Mouse (Mus musculus): ENCODE measurements around the gene Ccdc86.

Gene Ccdc86

DNA sequence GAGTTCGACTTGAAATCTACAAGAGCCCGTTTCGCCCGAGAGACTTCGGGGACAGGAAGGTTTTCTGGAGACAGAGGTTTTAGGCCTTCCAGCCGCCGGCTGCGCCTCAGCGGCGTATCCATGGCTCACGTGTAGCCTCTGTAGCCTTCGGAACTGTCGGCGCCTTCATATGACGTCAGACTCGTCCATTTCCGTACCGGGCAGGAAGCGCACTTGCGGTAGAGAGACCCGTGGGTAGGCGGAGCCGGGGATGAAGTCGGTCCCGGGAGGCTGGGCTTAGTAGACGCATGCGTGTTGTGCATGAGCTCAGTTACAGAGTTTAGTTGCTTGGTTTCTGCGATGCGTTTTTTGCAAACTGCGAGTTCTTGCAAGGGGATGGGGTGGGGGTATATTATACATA is at the start of gene Ccdc86:
Ccdc86 (minus strand) TSS at position 155 of the 400 bp plus-strand sequence.
- Histone ChIP-seq H3K36me3 (ENCODE audit: control insufficient read depth, insufficient read depth, low read length, poor library complexity, severe bottlenecking) (no peaks in the 10 kb centered on the region; the same call in 1 of the 2 replicates), H3K27me3 (ENCODE audit: control insufficient read depth, insufficient read depth, low read length, poor library complexity, severe bottlenecking) (no peaks in the 10 kb centered on the region)
- peak; percentile 99 for DNase-seq (ENCODE audit: low read depth, low spot score)

DNA sequence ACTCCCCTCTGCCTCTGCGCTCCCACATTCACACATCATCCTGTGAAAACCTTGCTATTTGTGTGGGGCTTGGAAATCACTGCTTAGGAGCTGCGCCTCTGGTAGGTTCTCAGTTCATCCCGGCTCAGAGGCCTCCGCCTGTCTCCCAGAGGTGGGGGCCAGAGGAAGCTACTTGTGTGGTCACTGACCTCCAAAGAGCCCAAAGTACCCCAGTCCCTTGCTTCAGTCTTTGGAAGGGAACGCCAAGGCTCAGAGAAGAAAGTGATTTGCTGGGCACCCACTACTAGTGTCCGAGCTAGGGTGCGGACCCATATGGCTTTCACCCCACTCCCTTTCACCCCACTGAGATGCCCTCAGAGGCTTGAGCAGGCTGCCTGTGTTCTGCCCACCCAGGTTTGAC is 44.1 kb upstream of the Ccdc86 start, which contains the start of gene Ms4a15:
Ms4a15 (minus strand) TSS at position 101 of the 400 bp plus-strand sequence.
- no peaks in the 10 kb centered on the region for H3K36me3 ChIP-seq (ENCODE audit: control insufficient read depth, insufficient read depth, low read length, poor library complexity, severe bottlenecking)
- H3K27me3 ChIP-seq (ENCODE audit: control insufficient read depth, insufficient read depth, low read length, poor library complexity, severe bottlenecking) = no peaks in the 10 kb centered on the region; the same call in 1 of the 2 replicates
- no peak for DNase-seq (ENCODE audit: low read depth, low spot score)

DNA sequence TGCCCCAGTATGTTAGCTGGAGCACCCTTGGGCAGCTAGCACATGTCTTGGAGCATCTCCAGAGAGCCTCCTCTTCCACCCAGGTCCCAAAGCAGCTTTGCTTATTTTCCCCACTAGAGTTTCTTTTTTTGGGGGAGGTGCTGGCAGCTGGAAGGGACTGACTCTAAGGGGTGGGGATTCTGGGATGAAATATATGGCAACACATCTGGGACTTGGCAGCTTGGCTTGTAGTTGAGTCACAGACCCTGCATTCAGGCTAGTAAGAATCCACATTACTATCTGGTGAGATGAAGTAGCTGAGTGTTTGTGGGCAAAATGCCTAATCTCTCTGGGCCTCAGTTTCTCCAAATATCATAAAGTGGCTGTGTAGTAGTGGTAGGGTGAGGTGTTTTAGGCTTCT is 42.8 kb upstream of the Ccdc86 start:
- Histone ChIP-seq H3K27me3 (ENCODE audit: control insufficient read depth, insufficient read depth, low read length, poor library complexity, severe bottlenecking) (no peaks in the 10 kb centered on the region; the same call in 1 of the 2 replicates), H3K36me3 (ENCODE audit: control insufficient read depth, insufficient read depth, low read length, poor library complexity, severe bottlenecking) (no peaks in the 10 kb centered on the region)
- DNase-seq (ENCODE audit: low read depth, low spot score) = no peak

DNA sequence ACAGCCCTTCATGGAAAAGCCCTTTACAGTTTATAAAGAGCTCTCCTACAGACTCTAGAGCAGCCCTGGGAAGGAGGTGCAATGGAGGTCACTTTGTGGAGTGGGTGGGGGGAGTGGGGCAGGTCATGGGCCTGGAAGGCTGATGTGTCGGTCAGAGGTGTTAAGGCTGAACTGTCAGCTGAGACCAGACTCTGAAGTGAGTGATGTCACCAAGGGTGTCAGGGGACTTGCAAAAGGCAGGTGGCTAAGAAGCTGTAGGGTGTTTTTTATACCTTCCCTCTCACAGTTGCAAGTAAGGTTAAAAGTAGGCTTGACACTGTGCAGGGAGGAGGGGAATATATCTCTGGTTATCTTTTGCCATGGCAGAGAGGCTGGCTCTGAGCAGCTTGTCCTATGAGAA is 41.7 kb upstream of the Ccdc86 start:
- H3K36me3 ChIP-seq (ENCODE audit: control insufficient read depth, insufficient read depth, low read length, poor library complexity, severe bottlenecking) = no peaks in the 10 kb centered on the region
- H3K27me3 ChIP-seq (ENCODE audit: control insufficient read depth, insufficient read depth, low read length, poor library complexity, severe bottlenecking) = no peaks in the 10 kb centered on the region; the same call in 1 of the 2 replicates
- no peak for DNase-seq (ENCODE audit: low read depth, low spot score)

DNA sequence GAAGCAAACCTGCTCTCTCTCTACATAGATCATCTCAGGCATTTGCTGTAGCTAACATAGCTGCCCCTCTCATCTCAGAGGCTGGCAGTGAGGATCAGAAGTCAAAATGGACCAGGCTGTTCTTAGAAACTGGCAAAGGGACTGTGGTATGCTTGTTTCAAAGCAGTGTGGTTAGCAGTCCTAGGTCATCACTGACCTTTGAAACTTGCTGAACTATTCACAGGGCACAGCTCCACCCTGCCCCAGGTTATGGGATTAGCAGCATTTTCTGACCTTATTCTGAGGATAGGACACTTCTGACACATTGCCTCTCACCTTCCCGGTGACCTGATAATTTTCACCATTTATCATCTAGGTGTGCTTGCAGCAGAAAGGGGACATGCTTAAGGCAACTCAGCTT is 39.5 kb upstream of the Ccdc86 start:
- Histone ChIP-seq H3K27me3 (ENCODE audit: control insufficient read depth, insufficient read depth, low read length, poor library complexity, severe bottlenecking) (no peaks in the 10 kb centered on the region; the same call in 1 of the 2 replicates), H3K36me3 (ENCODE audit: control insufficient read depth, insufficient read depth, low read length, poor library complexity, severe bottlenecking) (no peaks in the 10 kb centered on the region; the same call in 1 of the 2 replicates)
- DNase-seq (ENCODE audit: low read depth, low spot score) = no peak

DNA sequence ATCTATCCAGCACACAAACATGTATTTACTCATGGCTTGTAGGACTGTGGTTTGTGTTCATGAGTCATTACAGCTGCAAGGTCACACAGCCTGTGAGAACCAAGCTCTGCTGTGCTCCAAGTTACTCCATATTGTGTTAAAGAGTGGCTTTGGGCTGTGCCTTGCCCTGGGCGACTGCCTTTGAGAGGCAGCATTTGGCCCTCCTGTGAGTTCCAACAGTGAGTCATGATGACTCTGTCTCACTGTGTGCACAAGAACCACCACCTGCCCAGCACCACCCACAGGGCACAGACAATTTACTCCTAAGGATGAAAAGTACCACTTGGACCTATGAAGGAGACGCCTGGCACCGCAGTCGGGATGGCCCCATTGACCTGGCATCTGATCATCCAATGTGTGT is 36.8 kb upstream of the Ccdc86 start:
- no peak for DNase-seq (ENCODE audit: low read depth, low spot score)
- Histone ChIP-seq H3K36me3 (ENCODE audit: control insufficient read depth, insufficient read depth, low read length, poor library complexity, severe bottlenecking) (no peaks in the 10 kb centered on the region; the same call in 1 of the 2 replicates), H3K27me3 (ENCODE audit: control insufficient read depth, insufficient read depth, low read length, poor library complexity, severe bottlenecking) (no peaks in the 10 kb centered on the region)

DNA sequence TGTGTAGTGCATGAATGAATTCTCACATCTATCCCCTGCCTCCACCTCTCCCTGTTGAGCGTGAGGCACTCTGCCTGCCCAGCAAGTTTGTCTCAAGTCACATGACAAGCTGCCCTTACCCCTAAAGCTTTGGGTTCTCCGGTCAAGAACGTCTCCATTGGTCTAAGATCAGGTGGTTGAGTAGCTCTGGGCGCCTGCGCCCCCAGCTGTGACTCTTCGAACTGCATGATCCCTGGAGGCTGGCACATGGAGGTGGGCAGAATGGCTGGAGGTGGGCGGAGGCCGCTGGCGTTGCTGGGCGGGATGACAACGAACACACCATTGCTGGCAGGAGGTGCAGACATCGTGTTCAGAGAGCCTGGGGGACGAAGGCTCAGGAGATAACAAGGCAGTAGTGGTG is 35.5 kb upstream of the Ccdc86 start:
- no peak for DNase-seq (ENCODE audit: low read depth, low spot score)
- Histone ChIP-seq H3K27me3 (ENCODE audit: control insufficient read depth, insufficient read depth, low read length, poor library complexity, severe bottlenecking) (no peaks in the 10 kb centered on the region), H3K36me3 (ENCODE audit: control insufficient read depth, insufficient read depth, low read length, poor library complexity, severe bottlenecking) (no peaks in the 10 kb centered on the region; the same call in 1 of the 2 replicates)

DNA sequence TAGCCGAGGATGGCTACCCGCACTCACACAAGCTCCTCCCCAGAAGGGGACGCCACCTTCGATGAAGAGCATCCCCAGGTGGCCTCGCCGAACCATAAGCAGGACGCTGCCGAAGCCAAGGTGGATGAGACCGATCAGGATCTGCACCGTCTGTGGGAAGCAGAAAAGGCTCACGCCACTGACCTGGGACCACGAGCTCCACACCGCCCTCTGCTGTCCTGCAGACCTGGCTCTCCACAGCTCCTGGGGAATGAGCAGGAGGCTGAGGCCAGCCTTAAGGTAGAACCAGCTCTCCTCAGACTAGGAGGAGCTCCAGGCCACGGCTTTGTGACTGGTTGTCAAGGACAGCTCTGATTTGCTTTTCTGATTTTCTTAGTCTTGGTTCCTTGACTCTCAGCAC is 34.1 kb upstream of the Ccdc86 start:
- peak; percentile 49 for DNase-seq (ENCODE audit: low read depth, low spot score)
- no peaks in the 10 kb centered on the region for H3K27me3 ChIP-seq (ENCODE audit: control insufficient read depth, insufficient read depth, low read length, poor library complexity, severe bottlenecking)

DNA sequence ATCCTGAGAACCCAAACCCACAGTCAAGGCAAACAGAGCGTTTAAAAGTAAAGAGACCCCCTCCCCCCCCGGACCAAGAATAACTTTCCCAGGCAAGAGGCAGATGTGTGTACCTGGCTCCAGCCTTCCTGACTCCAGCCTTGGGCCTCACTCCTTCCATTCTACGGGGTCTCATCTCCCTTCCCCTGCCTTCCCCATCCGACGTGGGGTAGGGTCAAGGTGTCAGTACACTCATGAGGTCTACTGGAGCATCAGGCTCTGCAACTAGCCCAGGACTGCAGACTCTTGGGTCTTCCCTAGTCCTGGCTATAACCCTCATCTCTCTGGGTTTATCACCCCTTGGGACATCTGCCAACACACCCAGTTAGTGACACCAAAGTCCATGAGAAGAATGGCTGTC is 31.1 kb upstream of the Ccdc86 start:
- no peaks in the 10 kb centered on the region for H3K27me3 ChIP-seq (ENCODE audit: control insufficient read depth, insufficient read depth, low read length, poor library complexity, severe bottlenecking)
- DNase-seq (ENCODE audit: low read depth, low spot score) = no peak
- H3K36me3 ChIP-seq (ENCODE audit: control insufficient read depth, insufficient read depth, low read length, poor library complexity, severe bottlenecking) = no peaks in the 10 kb centered on the region

More for the DNA sequence above, 34.1 kb upstream of the Ccdc86 start:
- no peaks in the 10 kb centered on the region; the same call in 1 of the 2 replicates for H3K36me3 ChIP-seq (ENCODE audit: control insufficient read depth, insufficient read depth, low read length, poor library complexity, severe bottlenecking)

DNA sequence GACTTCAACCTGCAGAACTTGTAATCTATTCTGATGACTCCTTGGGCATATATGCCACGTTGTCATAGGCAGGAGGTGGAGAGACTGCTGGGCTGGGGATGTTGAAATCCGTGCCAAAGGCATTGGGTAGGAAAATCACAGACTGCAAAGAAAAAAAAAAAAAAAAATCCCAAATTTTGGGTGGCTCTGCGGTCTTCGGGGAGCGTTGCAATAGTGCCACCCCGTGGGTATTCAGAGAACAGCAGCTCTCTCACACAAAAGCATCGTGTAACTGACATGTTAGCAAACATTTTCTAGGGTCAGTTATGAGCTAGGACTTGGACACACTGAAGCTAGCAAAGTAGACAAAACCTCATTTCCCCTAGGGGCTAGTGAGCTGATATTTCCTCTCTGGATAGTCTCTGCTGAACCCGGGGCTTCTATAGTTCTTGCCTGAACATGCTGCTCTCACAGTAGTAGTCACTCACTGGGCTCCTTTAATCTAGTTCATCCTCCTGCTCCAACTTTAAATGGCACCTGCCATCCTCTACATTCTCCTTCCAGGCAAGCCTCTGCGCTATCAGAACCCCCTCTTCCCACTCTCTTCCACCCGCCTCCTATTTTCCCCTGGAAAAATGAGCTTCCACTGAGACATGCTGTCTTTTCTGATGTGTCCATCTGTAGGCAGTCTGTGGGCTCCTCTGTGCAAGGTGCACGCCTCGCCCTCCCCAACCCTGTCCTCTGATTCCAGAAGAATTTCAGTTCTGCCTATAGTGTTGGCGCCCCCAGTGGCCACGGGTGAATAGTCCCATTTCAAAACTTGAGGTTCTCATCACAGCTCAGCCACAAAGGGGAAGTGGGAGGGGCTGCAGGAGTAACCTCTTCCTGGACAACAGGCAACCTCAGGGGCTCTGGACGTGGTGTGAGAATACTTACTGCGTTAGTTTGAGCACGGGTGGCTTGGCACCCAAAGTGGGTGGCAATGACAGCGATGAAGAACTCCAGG is 30.4 kb upstream of the Ccdc86 start:
- no peaks in the 10 kb centered on the region for H3K27me3 ChIP-seq (ENCODE audit: control insufficient read depth, insufficient read depth, low read length, poor library complexity, severe bottlenecking)
- no peaks in the 10 kb centered on the region for H3K36me3 ChIP-seq (ENCODE audit: control insufficient read depth, insufficient read depth, low read length, poor library complexity, severe bottlenecking)
- peak; percentile 92 for DNase-seq (ENCODE audit: low read depth, low spot score)

DNA sequence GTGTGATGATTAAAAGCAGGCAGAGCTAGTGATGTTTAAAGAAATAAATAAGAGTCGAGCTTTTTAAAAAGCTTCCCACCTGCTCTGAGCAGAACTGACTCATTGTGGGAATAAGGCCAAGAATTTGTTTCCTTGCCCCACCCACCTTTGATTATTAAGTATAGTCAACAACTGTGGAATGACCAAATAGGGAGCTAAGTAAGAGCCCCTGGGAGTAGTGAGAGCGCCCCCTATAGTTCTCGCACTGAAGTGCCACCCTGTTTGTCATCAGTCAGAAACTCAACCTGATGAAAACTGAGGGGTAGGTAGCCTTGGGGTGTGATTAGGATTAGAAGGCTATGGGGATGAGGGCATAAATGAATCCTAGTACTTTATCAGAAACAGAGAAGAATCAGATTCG is 27.3 kb upstream of the Ccdc86 start:
- DNase-seq (ENCODE audit: low read depth, low spot score) = peak; percentile 42
- Histone ChIP-seq H3K27me3 (ENCODE audit: control insufficient read depth, insufficient read depth, low read length, poor library complexity, severe bottlenecking) (no peaks in the 10 kb centered on the region), H3K36me3 (ENCODE audit: control insufficient read depth, insufficient read depth, low read length, poor library complexity, severe bottlenecking) (no peaks in the 10 kb centered on the region)

DNA sequence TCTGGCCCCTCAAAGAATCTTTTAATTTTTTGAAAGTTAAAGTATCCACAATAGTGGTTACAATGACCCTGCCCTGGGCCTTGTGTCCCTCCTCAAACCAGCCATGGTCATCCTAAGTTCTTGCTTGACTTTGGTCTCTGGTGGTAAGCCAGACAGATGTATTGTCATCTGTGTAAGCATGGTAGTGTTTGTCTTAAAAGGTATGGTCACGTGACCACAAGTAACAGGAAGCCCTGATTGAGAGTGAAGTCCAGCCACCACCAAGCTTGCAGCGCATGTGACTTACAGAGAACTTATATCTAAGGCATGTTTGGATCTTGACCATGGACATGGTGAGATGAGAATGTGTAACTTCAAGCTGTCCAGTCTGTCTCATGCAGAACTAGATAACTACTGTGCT is 26.1 kb upstream of the Ccdc86 start:
- no peak for DNase-seq (ENCODE audit: low read depth, low spot score)
- Histone ChIP-seq H3K27me3 (ENCODE audit: control insufficient read depth, insufficient read depth, low read length, poor library complexity, severe bottlenecking) (no peaks in the 10 kb centered on the region), H3K36me3 (ENCODE audit: control insufficient read depth, insufficient read depth, low read length, poor library complexity, severe bottlenecking) (no peaks in the 10 kb centered on the region)

DNA sequence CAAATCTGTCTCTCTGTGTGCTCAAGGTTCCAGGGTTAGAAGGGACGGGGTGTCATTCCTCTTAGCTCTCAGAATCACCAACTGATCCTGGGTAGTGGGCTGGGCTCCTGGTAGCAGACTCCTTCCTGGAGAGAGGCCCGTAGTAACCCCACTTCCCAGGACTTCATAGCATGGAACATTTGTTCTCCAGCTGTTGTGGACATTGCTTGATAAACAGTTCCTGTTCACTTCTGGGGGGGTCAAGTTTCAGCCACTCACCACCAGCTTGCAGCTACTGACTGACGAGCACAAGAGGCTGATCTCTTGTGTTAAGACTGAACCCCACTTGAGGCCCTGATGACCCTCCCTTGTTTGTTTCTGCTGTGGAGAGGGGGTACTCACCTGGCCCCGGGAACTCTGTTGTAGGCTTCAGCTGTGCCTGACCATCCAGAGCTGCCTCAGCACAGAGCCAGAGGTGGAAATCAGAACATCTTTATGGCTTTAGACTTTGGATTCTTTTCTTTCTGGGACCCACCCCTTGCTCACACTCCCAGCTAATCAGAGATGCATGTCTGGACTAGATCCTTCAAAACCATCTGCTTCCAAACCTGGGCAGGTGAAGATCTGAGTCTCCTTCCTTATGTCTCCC is 25.3 kb upstream of the Ccdc86 start, which contains the start of gene Ms4a10:
Ms4a10 (minus strand) TSS at position 433 of the 628 bp plus-strand sequence.
- H3K36me3 ChIP-seq (ENCODE audit: control insufficient read depth, insufficient read depth, low read length, poor library complexity, severe bottlenecking) = no peaks in the 10 kb centered on the region
- DNase-seq (ENCODE audit: low read depth, low spot score) = no peak
- H3K27me3 ChIP-seq (ENCODE audit: control insufficient read depth, insufficient read depth, low read length, poor library complexity, severe bottlenecking) = no peaks in the 10 kb centered on the region

DNA sequence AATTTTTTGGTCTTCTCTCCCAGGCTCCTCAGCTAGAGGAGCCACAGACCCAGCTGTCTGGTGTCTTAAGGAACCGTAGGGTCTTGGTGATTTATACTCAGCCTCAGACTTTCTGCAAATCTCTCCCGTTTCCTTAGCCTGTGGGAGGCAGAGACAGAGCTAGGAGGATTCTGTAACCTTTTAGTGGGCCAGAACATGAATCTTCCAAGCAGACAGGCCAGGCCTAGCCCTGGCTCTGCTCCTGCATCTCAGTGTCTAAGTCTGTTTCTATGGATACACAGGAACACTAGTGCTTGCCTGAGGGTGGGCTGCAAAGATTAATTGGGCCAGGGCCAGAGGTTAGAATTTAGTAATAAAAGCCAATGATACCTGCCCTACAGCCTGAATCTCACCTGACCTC is 24.1 kb upstream of the Ccdc86 start:
- DNase-seq (ENCODE audit: low read depth, low spot score) = no peak
- no peaks in the 10 kb centered on the region for H3K27me3 ChIP-seq (ENCODE audit: control insufficient read depth, insufficient read depth, low read length, poor library complexity, severe bottlenecking)
- no peaks in the 10 kb centered on the region for H3K36me3 ChIP-seq (ENCODE audit: control insufficient read depth, insufficient read depth, low read length, poor library complexity, severe bottlenecking)

DNA sequence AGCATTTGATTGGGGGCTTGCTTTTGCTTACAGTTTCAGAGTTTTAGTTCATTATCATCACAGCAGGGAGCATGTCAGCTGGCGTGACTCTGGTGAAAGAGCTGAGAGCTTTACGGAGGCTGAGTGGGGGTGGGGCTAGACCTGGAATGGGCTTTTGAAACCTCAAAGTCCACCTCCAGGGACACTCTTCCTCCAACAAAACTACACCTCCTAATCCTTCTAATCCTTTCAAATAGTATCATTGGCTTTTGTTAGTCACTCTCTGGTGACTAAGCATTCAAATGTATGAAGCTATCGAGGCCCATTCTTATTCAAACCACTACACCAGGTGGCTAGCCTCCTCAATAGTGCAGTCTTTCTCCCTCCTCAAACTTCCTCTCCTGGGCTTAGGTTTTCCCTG is 23.6 kb upstream of the Ccdc86 start:
- no peaks in the 10 kb centered on the region for H3K36me3 ChIP-seq (ENCODE audit: control insufficient read depth, insufficient read depth, low read length, poor library complexity, severe bottlenecking)
- H3K27me3 ChIP-seq (ENCODE audit: control insufficient read depth, insufficient read depth, low read length, poor library complexity, severe bottlenecking) = no peaks in the 10 kb centered on the region
- no peak for DNase-seq (ENCODE audit: low read depth, low spot score)

All from splenic B cell, adult 2 months (primary cell).